Mouse (Mus musculus) lung, adult 18-20 months (tissue): Measurements from ENCODE around the gene 4921517D22Rik.
A peak's percentile ranks its signal among the peaks of the same experiment; 100 is the strongest.

Experiments used
- DNase-seq, 2 experiments: peaks; one replicate each; pipeline ENCODE4 v3.0.0; 2022; ENCODE audit warnings: mixed read lengths in 2 of 2

The 4921517D22Rik gene

GRCm38 (mm10) chr13:59657781-59658180 lies 36.1 kb downstream of the 4921517D22Rik start:
- DNase-seq: no peak

DNA sequence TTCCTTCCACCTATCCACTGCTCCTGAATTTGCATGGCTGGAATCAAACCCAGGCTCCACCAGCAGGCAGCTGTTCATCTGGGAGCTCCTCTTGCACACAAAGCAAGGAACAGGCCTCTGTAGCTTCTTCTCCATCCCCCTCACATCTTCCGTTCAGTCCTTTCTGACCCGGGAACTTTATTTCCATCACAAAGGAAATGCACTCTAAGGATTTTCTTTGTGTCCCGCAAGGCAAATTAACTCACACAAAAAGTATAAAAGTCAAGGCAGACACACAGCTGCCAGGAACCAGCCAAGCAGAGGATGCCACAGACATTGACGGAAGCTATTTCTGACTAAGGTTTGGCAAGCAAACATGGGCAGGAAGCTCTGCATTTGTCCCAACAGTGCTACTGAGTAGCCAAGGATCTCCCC lies 36.9 kb downstream of the 4921517D22Rik start:
- peak in 1 of 2 experiments; percentile 33 for DNase-seq

GRCm38 (mm10) chr13:59656316-59656832 lies 37.5 kb downstream of the 4921517D22Rik start:
- DNase-seq: peak; percentile 15 to 28

GRCm38 (mm10) chr13:59655718-59656315 lies 38.1 kb downstream of the 4921517D22Rik start:
- DNase-seq: no peak

DNA sequence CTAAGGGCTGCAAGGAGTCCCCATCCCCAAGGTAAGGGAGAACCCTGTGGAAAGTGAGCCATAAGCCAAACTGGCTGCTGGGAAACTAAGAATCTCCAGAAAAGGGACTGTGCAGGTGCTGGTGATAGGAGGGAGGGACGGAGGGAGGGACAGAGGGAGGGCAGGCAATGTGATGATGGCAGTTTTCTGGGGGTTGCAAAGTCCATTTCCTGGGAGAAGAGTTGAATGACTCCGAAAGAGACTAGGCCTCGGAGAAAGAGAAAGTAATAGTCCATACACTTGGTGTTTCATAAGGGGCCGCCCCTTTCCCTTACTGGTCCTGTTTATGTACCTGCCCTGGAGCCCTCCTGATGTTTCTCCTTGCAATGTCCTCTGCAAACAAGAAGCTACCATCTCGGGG lies 39.4 kb downstream of the 4921517D22Rik start:
- DNase-seq: no peak

DNA sequence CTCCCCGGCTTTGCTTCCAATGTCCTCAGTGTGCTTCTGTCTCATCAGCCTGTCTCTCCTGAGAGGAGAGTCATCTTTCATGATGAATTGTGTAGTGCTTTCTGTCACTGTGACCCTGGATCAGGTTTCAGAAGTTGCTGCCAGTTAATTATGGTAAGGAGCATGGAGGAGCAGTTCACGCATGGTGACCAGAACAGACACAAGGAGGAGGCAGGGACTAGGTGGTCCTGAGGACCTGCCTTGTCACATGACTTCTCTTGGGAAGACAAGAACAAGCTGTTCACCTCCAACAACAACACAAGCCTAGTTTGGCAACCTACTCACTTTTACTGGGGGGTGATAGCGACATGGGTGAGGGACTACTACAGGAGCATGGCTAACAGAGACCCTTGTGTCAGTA lies 40.8 kb downstream of the 4921517D22Rik start:
- no peak for DNase-seq

GRCm38 (mm10) chr13:59652651-59653050 lies 41.3 kb downstream of the 4921517D22Rik start:
- no peak for DNase-seq

- DNase-seq: no peak
Observed at GRCm38 (mm10) chr13:59649781-59650180, 44.1 kb downstream of the 4921517D22Rik start.

- no peak for DNase-seq
Observed at GRCm38 (mm10) chr13:59648598-59648997, 45.3 kb downstream of the 4921517D22Rik start.

DNA sequence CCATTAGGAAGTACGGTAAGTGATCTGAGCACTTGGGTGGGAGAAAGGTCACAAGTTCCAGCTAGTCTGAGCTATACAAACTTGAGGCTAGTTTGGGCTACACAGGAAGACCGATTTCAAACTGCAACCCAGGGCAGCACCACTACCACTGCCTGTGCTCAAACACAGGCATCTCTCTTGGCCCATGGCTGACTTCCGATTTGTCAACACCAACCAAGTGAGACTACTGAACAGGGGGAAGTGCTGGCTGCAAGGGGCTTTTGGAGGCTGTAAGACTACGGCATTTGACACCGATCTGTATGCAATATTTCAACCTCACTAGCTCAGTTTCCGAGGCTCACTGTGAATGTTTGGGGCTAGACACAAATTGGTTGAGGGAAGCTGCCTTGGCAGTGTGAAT lies 46.4 kb downstream of the 4921517D22Rik start:
- DNase-seq: no peak

GRCm38 (mm10) chr13:59646674-59647244 lies 47.1 kb downstream of the 4921517D22Rik start:
- no peak for DNase-seq

GRCm38 (mm10) chr13:59645491-59645890 lies 48.4 kb downstream of the 4921517D22Rik start:
- DNase-seq: no peak

- DNase-seq: no peak
Observed at GRCm38 (mm10) chr13:59642818-59643217, 51.1 kb downstream of the 4921517D22Rik start.

- DNase-seq: no peak
Observed at GRCm38 (mm10) chr13:59640178-59640440, 53.8 kb downstream of the 4921517D22Rik start.

- no peak for DNase-seq
Observed at GRCm38 (mm10) chr13:59639368-59640177, 54.3 kb downstream of the 4921517D22Rik start.

- no peak for DNase-seq
Observed at GRCm38 (mm10) chr13:59637800-59638199, 56.1 kb downstream of the 4921517D22Rik start.
